Mouse (Mus musculus) heart, embryonic 16.5 days (tissue): Measurements from ENCODE around the gene Pawr. TPM values are rescaled to one million over a fixed set of nuclear protein-coding genes. Genes with fewer than 3 reads are reported as not detected.

ENCODE experiments used
- ATAC-seq: fragments of 200-750 bp; cut with Nextera tagmentation; replicated peaks from 2 replicates; pipeline ENCODE4 v1.8.0; 2017; ENCODE audit warnings: moderate number of reproducible peaks; ENCODE audit not compliant: insufficient read depth, low FRiP score; ENCODE audit errors: extremely low read depth
- H3K27ac ChIP-seq: fragments of 300-500 bp; sonication (generic); 2 replicates; pipeline ENCODE4 v1.5.1; 2014; ENCODE audit warnings: mild to moderate bottlenecking, low read length, control low read depth, moderate library complexity
- H3K27me3 ChIP-seq: fragments of 300-500 bp; sonication (generic); 2 replicates; pipeline ENCODE4 v1.6.1; 2014; ENCODE audit warnings: low read length, mixed read lengths; ENCODE audit not compliant: control insufficient read depth, insufficient read depth
- H3K36me3 ChIP-seq: fragments of 300-500 bp; sonication (generic); 2 replicates; pipeline ENCODE4 v1.6.1; 2014; ENCODE audit not compliant: control insufficient read depth, insufficient read depth
- H3K4me1 ChIP-seq: fragments of 300-500 bp; sonication (generic); 2 replicates; pipeline ENCODE4 v1.6.1; 2014; ENCODE audit warnings: low read length, mixed read lengths; ENCODE audit not compliant: control insufficient read depth, insufficient read depth
- H3K4me2 ChIP-seq: fragments of 300-500 bp; sonication (generic); 2 replicates; pipeline ENCODE4 v1.6.1; 2014; ENCODE audit warnings: low read depth, mild to moderate bottlenecking, control low read depth, low read length
- H3K4me3 ChIP-seq: fragments of 300-500 bp; sonication (generic); 2 replicates; pipeline ENCODE4 v1.5.1; 2014; ENCODE audit warnings: mild to moderate bottlenecking, control low read depth, low read length
- H3K9ac ChIP-seq: fragments of 300-500 bp; sonication (generic); 2 replicates; pipeline ENCODE4 v1.6.1; 2014; ENCODE audit warnings: low read length, control low read depth
- H3K9me3 ChIP-seq: fragments of 300-500 bp; sonication (generic); replicated peaks from 2 replicates; pipeline ENCODE4 v1.6.1; 2016; ENCODE audit warnings: low read length; ENCODE audit not compliant: control insufficient read depth
- WGBS: fragments of 180-500 bp; shearing (Covaris S2); extraction: QIAGEN DNeasy Blood & Tissue Kit; methylation state at CpG from one replicate; pipeline ENCODE4 v1.1.7; 2014; 5-methylcytosine and 5-hydroxymethylcytosine counted together
- polyA plus RNA-seq: library from polyadenylated mRNA; unstranded; fragments of >200 nt; fragmentation: Nextera tagmentation; extraction: Ambion mirVana; gene quantifications from 2 replicates; pipeline ENCODE4 v1.2.1, GENCODE M21; 2015

Pawr gene
- polyA plus RNA-seq, 1 experiment from 2014 or later: 4.1 TPM

GRCm38 (mm10) chr10:108445123-108445522 lies 113.2 kb downstream of the Pawr start:
- H3K36me3 ChIP-seq: no peaks in the 10 kb centered on the region
- ATAC-seq: peak; percentile 47; the same call in 1 of the 2 replicates
- no peaks in the 10 kb centered on the region for H3K27me3 ChIP-seq
- peak overlapping the region; percentile 75 for H3K4me2 ChIP-seq
- no peak overlapping the region for H3K4me3 ChIP-seq
- H3K27ac ChIP-seq: peak overlapping the region; percentile 79
- H3K4me1 ChIP-seq: peaks cover 19% of the 10 kb centered on the region
- H3K9me3 ChIP-seq: no peaks in the 10 kb centered on the region
- peak overlapping the region; percentile 42; the same call in 1 of the 2 replicates for H3K9ac ChIP-seq
- 14% methylated on average over 4 of the region's 4 CpGs for WGBS

DNA sequence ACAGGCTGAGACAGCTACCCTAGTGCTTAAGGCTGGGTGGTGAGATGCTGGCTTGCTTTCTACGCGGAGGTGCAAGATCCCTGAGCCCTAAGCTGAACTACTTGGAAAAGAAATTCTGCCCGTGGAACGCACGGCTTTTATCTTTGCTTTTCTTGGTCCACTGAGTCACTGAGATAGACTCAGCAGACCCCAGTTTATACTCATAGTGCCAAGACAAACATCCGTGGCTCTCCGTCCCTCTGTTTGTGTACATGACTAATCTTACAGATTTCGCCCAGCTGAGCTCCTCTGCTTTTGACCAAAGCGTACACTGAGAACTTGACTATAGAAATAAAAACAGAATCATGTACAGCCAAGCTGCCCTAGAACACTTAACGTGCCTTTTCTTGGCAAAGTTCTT lies 113.7 kb downstream of the Pawr start:
- H3K9ac ChIP-seq: peak overlapping the region; percentile 42
- peak; percentile 61 for ATAC-seq
- H3K27me3 ChIP-seq: no peaks in the 10 kb centered on the region
- H3K4me1 ChIP-seq: peaks cover 19% of the 10 kb centered on the region
- H3K9me3 ChIP-seq: no peaks in the 10 kb centered on the region
- H3K4me3 ChIP-seq: peak overlapping the region; percentile 48
- H3K36me3 ChIP-seq: no peaks in the 10 kb centered on the region
- 19% methylated on average over 10 of the region's 10 CpGs for WGBS
- peak overlapping the region; percentile 79 for H3K27ac ChIP-seq
- H3K4me2 ChIP-seq: peak overlapping the region; percentile 75

- peak overlapping the region; percentile 67 for H3K9ac ChIP-seq
- peak overlapping the region; percentile 48 for H3K4me3 ChIP-seq
- ATAC-seq: peak; percentile 67
- no peaks in the 10 kb centered on the region for H3K9me3 ChIP-seq
- H3K27me3 ChIP-seq: no peaks in the 10 kb centered on the region
- H3K27ac ChIP-seq: peak overlapping the region; percentile 79
- peak overlapping the region; percentile 75 for H3K4me2 ChIP-seq
- 4% methylated on average over 24 of the region's 24 CpGs for WGBS
- H3K4me1 ChIP-seq: peaks cover 19% of the 10 kb centered on the region
- no peaks in the 10 kb centered on the region for H3K36me3 ChIP-seq
These were observed 114.4 kb downstream of the Pawr start for GRCm38 (mm10) chr10:108446041-108446931.

DNA sequence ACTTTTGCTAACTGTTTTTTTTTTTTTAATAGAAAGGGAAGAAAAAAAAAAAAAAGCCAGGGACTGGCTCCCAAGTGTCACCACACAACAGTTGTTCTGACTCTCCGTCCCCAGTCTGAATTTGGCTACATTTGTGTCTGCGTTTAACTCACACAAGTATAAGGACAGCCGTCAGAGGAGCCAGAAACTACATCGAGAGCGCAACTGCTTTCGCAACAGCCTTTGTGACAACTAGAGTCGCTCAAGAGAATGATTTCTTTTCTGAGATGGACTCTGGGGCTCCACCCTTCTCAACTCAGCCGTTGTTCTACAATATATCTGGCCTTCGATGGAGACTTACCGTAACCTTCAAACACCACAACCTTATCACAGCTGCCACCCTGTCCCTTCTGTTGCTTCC lies 115.3 kb downstream of the Pawr start:
- Histone ChIP-seq H3K9me3 (no peaks in the 10 kb centered on the region), H3K27ac (peak overlapping the region; percentile 26; the same call in 1 of the 2 replicates), H3K4me3 (no peak overlapping the region), H3K9ac (no peak overlapping the region), H3K4me2 (peak overlapping the region; percentile 75; the same call in 1 of the 2 replicates), H3K4me1 (peaks cover 19% of the 10 kb centered on the region), H3K27me3 (no peaks in the 10 kb centered on the region), H3K36me3 (no peaks in the 10 kb centered on the region)
- 41% methylated on average over 10 of the region's 10 CpGs for WGBS
- ATAC-seq: no peak

DNA sequence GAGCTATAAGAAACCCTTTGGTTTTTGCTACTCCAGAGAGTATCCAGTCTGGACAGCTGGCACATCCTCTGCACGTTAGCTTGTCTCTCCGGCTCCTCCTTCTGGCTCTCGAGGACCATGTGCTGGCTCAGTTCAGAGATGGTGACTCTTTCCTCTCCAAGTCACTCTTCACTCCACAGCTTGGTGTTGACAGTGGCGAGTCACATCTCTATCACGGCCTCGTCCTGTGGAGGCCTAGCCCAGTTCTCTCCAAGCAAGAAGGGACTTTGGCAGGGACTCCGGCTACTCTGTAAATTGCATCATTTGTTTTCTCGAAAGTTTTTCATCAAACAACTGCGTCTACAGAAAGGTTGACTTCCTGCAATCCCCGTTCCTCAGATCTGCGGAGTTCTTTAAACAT lies 116.5 kb downstream of the Pawr start:
- Histone ChIP-seq H3K9me3 (no peaks in the 10 kb centered on the region), H3K4me1 (peaks cover 19% of the 10 kb centered on the region), H3K27me3 (no peaks in the 10 kb centered on the region), H3K4me2 (no peak overlapping the region), H3K36me3 (no peaks in the 10 kb centered on the region), H3K9ac (no peak overlapping the region), H3K27ac (no peak overlapping the region), H3K4me3 (no peak overlapping the region)
- 54% methylated on average over 11 of the region's 11 CpGs for WGBS
- ATAC-seq: no peak

DNA sequence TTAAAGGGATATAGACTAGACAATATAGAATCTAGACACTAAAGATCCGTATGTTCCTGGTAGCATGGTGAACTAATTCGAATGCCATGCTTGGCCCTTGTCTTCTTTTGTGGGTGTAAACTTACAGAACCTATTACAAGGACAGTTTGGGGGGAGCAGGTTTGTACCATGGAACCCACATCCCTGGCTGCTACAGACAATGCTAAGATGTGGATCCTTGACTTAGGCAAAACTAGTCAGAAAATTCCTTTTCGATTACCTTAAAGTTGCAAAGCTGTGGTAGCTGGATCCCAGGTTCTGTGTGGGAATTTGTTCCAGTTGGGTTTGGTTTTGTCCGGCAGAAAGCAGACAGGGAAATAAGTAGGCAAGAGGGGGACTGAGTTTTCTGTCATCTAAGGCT lies 118.5 kb downstream of the Pawr start:
- no peak for ATAC-seq
- Histone ChIP-seq H3K27me3 (no peaks in the 10 kb centered on the region), H3K27ac (no peak overlapping the region), H3K4me2 (no peak overlapping the region), H3K4me1 (peaks cover 15% of the 10 kb centered on the region), H3K9ac (no peak overlapping the region), H3K36me3 (no peaks in the 10 kb centered on the region), H3K9me3 (no peaks in the 10 kb centered on the region), H3K4me3 (no peak overlapping the region)
- WGBS: 88% methylated on average over 4 of the region's 4 CpGs

DNA sequence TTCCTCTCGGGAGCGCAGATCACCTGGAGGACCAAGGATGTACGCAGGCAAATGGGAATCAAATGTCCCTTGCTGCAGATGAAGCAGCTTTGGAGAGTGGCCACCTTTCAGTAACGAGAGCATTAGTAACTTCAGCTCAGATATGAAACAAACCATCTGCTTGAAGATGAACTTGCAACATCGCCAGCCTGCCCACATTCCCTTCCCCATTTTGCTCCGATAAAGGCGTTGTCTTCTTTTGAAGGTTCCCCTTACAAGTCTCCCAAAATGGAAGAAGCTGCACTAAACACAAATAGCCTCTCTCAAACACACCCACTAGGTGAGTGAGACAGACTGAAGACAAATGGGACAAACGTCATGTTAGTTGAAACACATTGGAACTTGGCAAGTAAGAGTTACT lies 119.6 kb downstream of the Pawr start:
- WGBS: 79% methylated on average over 8 of the region's 8 CpGs
- no peak for ATAC-seq

GRCm38 (mm10) chr10:108452421-108452820 lies 120.5 kb downstream of the Pawr start:
- Histone ChIP-seq H3K27ac (no peak overlapping the region), H3K36me3 (no peaks in the 10 kb centered on the region), H3K4me2 (no peak overlapping the region), H3K27me3 (no peaks in the 10 kb centered on the region), H3K9me3 (no peaks in the 10 kb centered on the region), H3K4me1 (peaks cover 1% of the 10 kb centered on the region; the same call in 1 of the 2 replicates), H3K9ac (no peak overlapping the region), H3K4me3 (no peak overlapping the region)
- no peak for ATAC-seq
- WGBS: 96% methylated on average over 9 of the region's 9 CpGs

More for the DNA sequence above, 119.6 kb downstream of the Pawr start:
- Histone ChIP-seq H3K4me3 (no peak overlapping the region), H3K27me3 (no peaks in the 10 kb centered on the region), H3K4me1 (peaks cover 10% of the 10 kb centered on the region; the same call in 1 of the 2 replicates), H3K9ac (no peak overlapping the region), H3K27ac (no peak overlapping the region), H3K4me2 (no peak overlapping the region), H3K9me3 (no peaks in the 10 kb centered on the region), H3K36me3 (no peaks in the 10 kb centered on the region)

- H3K27ac ChIP-seq: no peak overlapping the region
- no peaks in the 10 kb centered on the region for H3K36me3 ChIP-seq
- ATAC-seq: no peak
- no peaks in the 10 kb centered on the region for H3K4me1 ChIP-seq
- no peak overlapping the region for H3K9ac ChIP-seq
- no peak overlapping the region for H3K4me2 ChIP-seq
- no peak overlapping the region for H3K4me3 ChIP-seq
- no peaks in the 10 kb centered on the region for H3K27me3 ChIP-seq
- H3K9me3 ChIP-seq: no peaks in the 10 kb centered on the region
- WGBS: 50% methylated on average over 2 of the region's 2 CpGs
These were observed 121.6 kb downstream of the Pawr start for GRCm38 (mm10) chr10:108453561-108453960.
